Mouse (Mus musculus): ENCODE measurements at regions not wholly inside any gene's neighbourhood (a gene's known extent, or its start where the extent isn't known, plus 50 kb on each side); places are given as distances from the start of the nearest gene placed in this dataset.

- Histone ChIP-seq H3K27ac (no peak overlapping the region), H3K9me3 (no peaks in the 10 kb centered on the region), H3K4me1 (replicated peaks) (no peaks in the 10 kb centered on the region), H3K9ac (replicated peaks) (no peak overlapping the region), H3K4me2 (replicated peaks) (no peak overlapping the region), H3K36me3 (no peaks in the 10 kb centered on the region), H3K4me3 (replicated peaks) (no peak overlapping the region), H3K27me3 (no peaks in the 10 kb centered on the region)
- no peak for ATAC-seq
These were observed 497.1 kb upstream of the Kif18a start for GRCm38 (mm10) chr2:108783457-108783856.

- 86% methylated on average over 19 of the region's 19 CpGs for WGBS
- ATAC-seq, result no peak
- H3K9ac ChIP-seq (replicated peaks), result no peak overlapping the region
These were observed 495.2 kb upstream of the Kif18a start for GRCm38 (mm10) chr2:108785161-108785957.

GRCm38 (mm10) chr2:108789166-108789565 lies 491.4 kb upstream of the Kif18a start:
- WGBS, result 92% methylated on average over 7 of the region's 7 CpGs

More at GRCm38 (mm10) chr2:108785161-108785957, 495.2 kb upstream of the Kif18a start:
- no peaks in the 10 kb centered on the region for H3K9me3 ChIP-seq
- no peak overlapping the region for H3K27ac ChIP-seq
- no peaks in the 10 kb centered on the region for H3K36me3 ChIP-seq
- no peaks in the 10 kb centered on the region for H3K27me3 ChIP-seq
- H3K4me1 ChIP-seq (replicated peaks), result no peaks in the 10 kb centered on the region
- H3K4me3 ChIP-seq (replicated peaks), result no peak overlapping the region
- H3K4me2 ChIP-seq (replicated peaks), result no peak overlapping the region

GRCm38 (mm10) chr2:108795145-108795544 lies 485.4 kb upstream of the Kif18a start:
- no peak overlapping the region for H3K9ac ChIP-seq (replicated peaks)
- WGBS, result 84% methylated on average over 2 of the region's 2 CpGs
- no peaks in the 10 kb centered on the region for H3K9me3 ChIP-seq
- no peak overlapping the region for H3K4me2 ChIP-seq (replicated peaks)
- H3K4me3 ChIP-seq (replicated peaks), result no peak overlapping the region
- no peak for ATAC-seq
- no peaks in the 10 kb centered on the region for H3K36me3 ChIP-seq
- H3K27me3 ChIP-seq, result no peaks in the 10 kb centered on the region
- H3K4me1 ChIP-seq (replicated peaks), result no peaks in the 10 kb centered on the region
- H3K27ac ChIP-seq, result no peak overlapping the region

More at GRCm38 (mm10) chr2:108789166-108789565, 491.4 kb upstream of the Kif18a start:
- H3K4me2 ChIP-seq (replicated peaks), result no peak overlapping the region
- H3K36me3 ChIP-seq, result no peaks in the 10 kb centered on the region
- no peak for ATAC-seq
- no peak overlapping the region for H3K4me3 ChIP-seq (replicated peaks)
- H3K9me3 ChIP-seq, result no peaks in the 10 kb centered on the region
- no peak overlapping the region for H3K27ac ChIP-seq
- no peak overlapping the region for H3K9ac ChIP-seq (replicated peaks)
- H3K27me3 ChIP-seq, result no peaks in the 10 kb centered on the region
- no peaks in the 10 kb centered on the region for H3K4me1 ChIP-seq (replicated peaks)

GRCm38 (mm10) chr2:108796816-108797581 lies 483.5 kb upstream of the Kif18a start:
- Histone ChIP-seq H3K9me3 (no peaks in the 10 kb centered on the region), H3K9ac (replicated peaks) (no peak overlapping the region), H3K36me3 (no peaks in the 10 kb centered on the region), H3K27ac (no peak overlapping the region), H3K4me2 (replicated peaks) (no peak overlapping the region), H3K27me3 (no peaks in the 10 kb centered on the region), H3K4me3 (replicated peaks) (no peak overlapping the region), H3K4me1 (replicated peaks) (no peaks in the 10 kb centered on the region)
- 90% methylated on average over 2 of the region's 2 CpGs for WGBS
- no peak for ATAC-seq

- Histone ChIP-seq H3K9me3 (no peaks in the 10 kb centered on the region), H3K4me3 (replicated peaks) (no peak overlapping the region), H3K27ac (no peak overlapping the region), H3K9ac (replicated peaks) (no peak overlapping the region), H3K4me1 (replicated peaks) (no peaks in the 10 kb centered on the region), H3K27me3 (no peaks in the 10 kb centered on the region), H3K4me2 (replicated peaks) (no peak overlapping the region), H3K36me3 (no peaks in the 10 kb centered on the region)
- ATAC-seq, result no peak
These were observed 468.2 kb upstream of the Kif18a start for GRCm38 (mm10) chr2:108812367-108812766.

- no peak overlapping the region for H3K4me2 ChIP-seq (replicated peaks)
- no peak for ATAC-seq
- no peak overlapping the region for H3K4me3 ChIP-seq (replicated peaks)
- no peaks in the 10 kb centered on the region for H3K9me3 ChIP-seq
- H3K27me3 ChIP-seq, result no peaks in the 10 kb centered on the region
- 79% methylated on average over 6 of the region's 6 CpGs for WGBS
- no peaks in the 10 kb centered on the region for H3K4me1 ChIP-seq (replicated peaks)
- H3K9ac ChIP-seq (replicated peaks), result no peak overlapping the region
- H3K36me3 ChIP-seq, result no peaks in the 10 kb centered on the region
- no peak overlapping the region for H3K27ac ChIP-seq
These were observed 467.4 kb upstream of the Kif18a start for GRCm38 (mm10) chr2:108813040-108813566.

GRCm38 (mm10) chr2:108816579-108816978 lies 464.0 kb upstream of the Kif18a start:
- Histone ChIP-seq H3K27ac (no peak overlapping the region), H3K9me3 (no peaks in the 10 kb centered on the region), H3K4me2 (replicated peaks) (no peak overlapping the region), H3K36me3 (no peaks in the 10 kb centered on the region), H3K4me1 (replicated peaks) (no peaks in the 10 kb centered on the region), H3K27me3 (no peaks in the 10 kb centered on the region), H3K9ac (replicated peaks) (no peak overlapping the region), H3K4me3 (replicated peaks) (no peak overlapping the region)
- no peak for ATAC-seq

- H3K9ac ChIP-seq (replicated peaks), result no peak overlapping the region
- no peaks in the 10 kb centered on the region for H3K9me3 ChIP-seq
- peaks cover 24% of the 10 kb centered on the region for H3K4me1 ChIP-seq (replicated peaks)
- no peak overlapping the region for H3K4me2 ChIP-seq (replicated peaks)
- no peak for ATAC-seq
- H3K36me3 ChIP-seq, result no peaks in the 10 kb centered on the region
- H3K27ac ChIP-seq, result no peak overlapping the region
- no peak overlapping the region for H3K4me3 ChIP-seq (replicated peaks)
- H3K27me3 ChIP-seq, result no peaks in the 10 kb centered on the region
These were observed 456.5 kb upstream of the Kif18a start for GRCm38 (mm10) chr2:108824025-108824424.

GRCm38 (mm10) chr2:108825981-108826380 lies 454.6 kb upstream of the Kif18a start:
- Histone ChIP-seq H3K27ac (no peak overlapping the region), H3K4me1 (replicated peaks) (peaks cover 24% of the 10 kb centered on the region), H3K36me3 (no peaks in the 10 kb centered on the region), H3K27me3 (no peaks in the 10 kb centered on the region), H3K9me3 (no peaks in the 10 kb centered on the region), H3K9ac (replicated peaks) (no peak overlapping the region), H3K4me2 (replicated peaks) (no peak overlapping the region), H3K4me3 (replicated peaks) (no peak overlapping the region)
- ATAC-seq, result no peak
- WGBS, result 73% methylated on average over 5 of the region's 5 CpGs

- no peaks in the 10 kb centered on the region for H3K36me3 ChIP-seq
- peak; percentile 97 for ATAC-seq
- H3K9ac ChIP-seq (replicated peaks), result no peak overlapping the region; the same call in 1 of the 2 replicates
- peak overlapping the region; percentile 20 for H3K4me3 ChIP-seq (replicated peaks)
- peak overlapping the region; percentile 48 for H3K4me2 ChIP-seq (replicated peaks)
- peaks cover 24% of the 10 kb centered on the region for H3K4me1 ChIP-seq (replicated peaks)
- H3K27me3 ChIP-seq, result no peaks in the 10 kb centered on the region
- H3K9me3 ChIP-seq, result no peaks in the 10 kb centered on the region
- peak overlapping the region; percentile 72 for H3K27ac ChIP-seq
- WGBS, result 3% methylated on average over 12 of the region's 12 CpGs
These were observed 453.3 kb upstream of the Kif18a start for GRCm38 (mm10) chr2:108827106-108827838.
